Mouse (Mus musculus) heart, embryonic 16.5 days (tissue): Measurements from ENCODE around the gene Dpm2. TPM values are rescaled to one million over a fixed set of nuclear protein-coding genes. Genes with fewer than 3 reads are reported as not detected.

Experiments used
- ATAC-seq: fragments of 200-750 bp; cut with Nextera tagmentation; replicated peaks from 2 replicates; pipeline ENCODE4 v1.8.0; 2017; ENCODE audit warnings: moderate number of reproducible peaks; ENCODE audit not compliant: insufficient read depth, low FRiP score; ENCODE audit errors: extremely low read depth
- H3K27ac ChIP-seq: fragments of 300-500 bp; sonication (generic); 2 replicates; pipeline ENCODE4 v1.5.1; 2014; ENCODE audit warnings: mild to moderate bottlenecking, low read length, control low read depth, moderate library complexity
- H3K27me3 ChIP-seq: fragments of 300-500 bp; sonication (generic); 2 replicates; pipeline ENCODE4 v1.6.1; 2014; ENCODE audit warnings: low read length, mixed read lengths; ENCODE audit not compliant: control insufficient read depth, insufficient read depth
- H3K36me3 ChIP-seq: fragments of 300-500 bp; sonication (generic); 2 replicates; pipeline ENCODE4 v1.6.1; 2014; ENCODE audit not compliant: control insufficient read depth, insufficient read depth
- H3K4me1 ChIP-seq: fragments of 300-500 bp; sonication (generic); 2 replicates; pipeline ENCODE4 v1.6.1; 2014; ENCODE audit warnings: low read length, mixed read lengths; ENCODE audit not compliant: control insufficient read depth, insufficient read depth
- H3K4me2 ChIP-seq: fragments of 300-500 bp; sonication (generic); 2 replicates; pipeline ENCODE4 v1.6.1; 2014; ENCODE audit warnings: low read depth, mild to moderate bottlenecking, control low read depth, low read length
- H3K4me3 ChIP-seq: fragments of 300-500 bp; sonication (generic); 2 replicates; pipeline ENCODE4 v1.5.1; 2014; ENCODE audit warnings: mild to moderate bottlenecking, control low read depth, low read length
- H3K9ac ChIP-seq: fragments of 300-500 bp; sonication (generic); 2 replicates; pipeline ENCODE4 v1.6.1; 2014; ENCODE audit warnings: low read length, control low read depth
- H3K9me3 ChIP-seq: fragments of 300-500 bp; sonication (generic); replicated peaks from 2 replicates; pipeline ENCODE4 v1.6.1; 2016; ENCODE audit warnings: low read length; ENCODE audit not compliant: control insufficient read depth
- WGBS: fragments of 180-500 bp; shearing (Covaris S2); extraction: QIAGEN DNeasy Blood & Tissue Kit; methylation state at CpG from one replicate; pipeline ENCODE4 v1.1.7; 2014; 5-methylcytosine and 5-hydroxymethylcytosine counted together
- polyA plus RNA-seq: library from polyadenylated mRNA; unstranded; fragments of >200 nt; fragmentation: Nextera tagmentation; extraction: Ambion mirVana; gene quantifications from 2 replicates; pipeline ENCODE4 v1.2.1, GENCODE M21; 2015

Dpm2 gene
- polyA plus RNA-seq, 1 experiment from 2014 or later = 73.0 TPM

DNA sequence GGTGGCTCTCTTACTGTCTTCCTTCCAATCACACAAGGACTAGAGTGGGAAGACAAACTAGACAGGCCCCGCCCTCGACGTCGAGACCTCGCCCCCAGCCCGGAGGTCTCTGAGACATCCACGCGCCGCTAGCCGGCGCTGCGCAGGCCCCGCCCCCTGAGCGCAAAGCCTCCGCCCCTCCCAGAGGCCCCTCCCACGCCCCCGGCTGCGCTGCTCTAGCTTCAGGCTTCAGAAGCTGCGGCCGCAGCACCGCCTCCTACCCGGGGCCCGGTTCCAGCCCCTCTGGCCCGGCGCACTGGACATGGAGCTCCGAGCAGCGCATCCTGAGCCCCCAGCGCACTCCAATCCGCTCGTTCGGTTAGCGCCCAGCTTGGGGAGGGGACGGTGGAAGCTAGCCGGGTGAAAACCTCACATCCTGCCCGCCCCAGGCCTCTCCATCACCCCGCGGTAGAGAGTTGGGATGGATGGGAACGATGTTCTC is 16.3 kb downstream of the Dpm2 start, which contains the start of gene St6galnac4:
TSS of gene St6galnac4 (plus strand) at position 225 of the 481 bp plus-strand sequence.
- peak within 1 kb of the TSS; percentile 74 for H3K4me2 ChIP-seq
- peak; percentile 88 for ATAC-seq
- no peaks in the 10 kb centered on the region for H3K9me3 ChIP-seq
- H3K27me3 ChIP-seq = no peaks in the 10 kb centered on the region; the same call in 1 of the 2 replicates
- H3K9ac ChIP-seq = peak within 1 kb of the TSS; percentile 83
- under 1% methylated on average over 37 of the region's 38 CpGs for WGBS
- peak within 1 kb of the TSS; percentile 72 for H3K4me3 ChIP-seq
- H3K27ac ChIP-seq = peak within 1 kb of the TSS; percentile 72
- H3K4me1 ChIP-seq = peaks cover 24% of the 10 kb centered on the region
- no peaks in the 10 kb centered on the region for H3K36me3 ChIP-seq

GRCm38 (mm10) chr2:32587731-32588321 is 17.2 kb downstream of the Dpm2 start:
- Histone ChIP-seq H3K4me2 (peak overlapping the region; percentile 74), H3K9me3 (no peaks in the 10 kb centered on the region), H3K4me3 (peak overlapping the region; percentile 72), H3K9ac (peak overlapping the region; percentile 83), H3K4me1 (peaks cover 23% of the 10 kb centered on the region), H3K36me3 (peaks cover 3% of the 10 kb centered on the region; the same call in 1 of the 2 replicates), H3K27ac (peak overlapping the region; percentile 72), H3K27me3 (no peaks in the 10 kb centered on the region)
- 5% methylated on average over 9 of the region's 9 CpGs for WGBS
- peak; percentile 18 for ATAC-seq

DNA sequence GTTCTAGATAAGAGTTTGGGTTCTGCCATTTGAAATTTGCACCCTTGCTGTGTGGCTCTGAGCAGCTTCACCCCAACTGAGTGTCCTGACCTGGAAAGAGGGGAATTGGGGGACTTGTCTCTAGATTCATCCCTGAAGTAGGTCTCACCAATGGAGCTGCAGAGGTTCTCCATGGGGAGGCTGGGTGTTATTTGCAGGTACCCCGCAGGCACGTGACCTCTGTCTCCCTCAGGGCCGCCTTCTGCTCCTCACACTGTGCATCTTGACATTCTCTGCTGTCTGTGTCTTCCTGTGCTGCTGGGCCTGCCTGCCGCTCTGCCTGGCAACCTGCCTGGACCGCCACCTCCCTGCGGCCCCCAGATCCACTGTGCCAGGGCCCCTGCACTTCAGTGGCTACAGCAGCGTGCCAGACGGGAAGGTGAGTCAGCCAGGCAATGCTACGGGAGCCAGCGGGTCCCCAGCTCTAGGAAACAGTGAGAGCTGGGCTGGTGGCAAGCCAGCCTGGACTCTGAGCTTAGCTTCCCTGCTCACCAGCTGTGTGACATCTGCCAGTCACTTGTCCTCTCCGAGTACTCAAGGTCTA is 18.6 kb downstream of the Dpm2 start:
- WGBS = 21% methylated on average over 11 of the region's 11 CpGs
- H3K4me2 ChIP-seq = peak overlapping the region; percentile 34
- peak overlapping the region; percentile 51 for H3K9ac ChIP-seq
- H3K36me3 ChIP-seq = peaks cover 7% of the 10 kb centered on the region
- peak; percentile 19; the same call in 1 of the 2 replicates for ATAC-seq
- H3K27me3 ChIP-seq = no peaks in the 10 kb centered on the region
- no peaks in the 10 kb centered on the region for H3K9me3 ChIP-seq
- peaks cover 18% of the 10 kb centered on the region for H3K4me1 ChIP-seq
- H3K27ac ChIP-seq = peak overlapping the region; percentile 77
- 0 out of 2 replicates have a peak overlapping the region, but pooled peaks have one; percentile 3 for H3K4me3 ChIP-seq

DNA sequence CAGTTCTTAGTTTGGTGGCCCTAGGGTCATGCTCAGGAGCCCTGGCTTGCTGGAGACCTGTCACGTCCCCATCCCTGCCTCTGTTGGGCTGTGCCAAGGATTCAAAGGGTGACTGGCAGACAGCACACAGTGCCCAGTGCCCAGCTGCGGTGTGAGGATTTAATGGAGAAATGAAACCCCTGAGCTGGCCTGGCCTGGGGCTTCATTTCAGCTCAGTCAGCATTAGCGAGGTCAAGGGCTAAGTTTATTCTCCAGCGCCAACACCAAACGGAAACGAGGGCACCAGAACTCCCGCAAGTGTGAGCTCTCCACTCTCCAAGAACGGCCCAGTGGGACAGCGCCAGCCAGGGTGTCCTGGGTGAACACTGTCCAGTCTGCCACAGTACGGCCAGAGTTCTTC is 19.6 kb downstream of the Dpm2 start:
- Histone ChIP-seq H3K4me1 (peaks cover 18% of the 10 kb centered on the region), H3K4me2 (no peak overlapping the region), H3K9me3 (no peaks in the 10 kb centered on the region), H3K27me3 (no peaks in the 10 kb centered on the region), H3K27ac (peak overlapping the region; percentile 77), H3K9ac (0 out of 2 replicates have a peak overlapping the region, but pooled peaks have one; percentile 51), H3K4me3 (no peak overlapping the region), H3K36me3 (peaks cover 16% of the 10 kb centered on the region)
- WGBS = 79% methylated on average over 10 of the region's 10 CpGs
- ATAC-seq = no peak

DNA sequence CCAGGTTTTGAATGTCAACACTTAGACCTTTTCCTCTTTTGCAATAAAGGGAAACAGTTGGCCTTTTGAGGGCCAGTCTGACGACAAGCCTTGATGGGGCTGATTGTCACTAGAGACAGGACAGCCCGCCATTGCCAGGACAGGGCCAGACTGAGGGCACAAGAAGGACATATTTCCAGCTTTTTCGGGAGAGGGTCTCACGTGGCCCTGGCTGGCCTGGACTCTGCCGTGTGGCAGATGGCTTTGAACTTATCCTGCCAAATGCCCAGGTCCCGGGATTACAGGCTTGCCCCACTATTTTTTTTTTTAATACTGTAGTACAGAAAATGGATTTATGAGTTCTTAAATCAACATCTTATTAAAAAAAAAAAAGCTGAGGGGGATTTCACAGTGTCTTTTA is 20.6 kb downstream of the Dpm2 start:
- WGBS = 76% methylated on average over 6 of the region's 6 CpGs
- Histone ChIP-seq H3K4me1 (peaks cover 18% of the 10 kb centered on the region), H3K9me3 (no peaks in the 10 kb centered on the region), H3K4me3 (no peak overlapping the region), H3K27ac (no peak overlapping the region), H3K4me2 (no peak overlapping the region), H3K9ac (no peak overlapping the region), H3K27me3 (no peaks in the 10 kb centered on the region), H3K36me3 (peaks cover 25% of the 10 kb centered on the region)
- no peak for ATAC-seq

- Histone ChIP-seq H3K9ac (no peak overlapping the region), H3K4me2 (no peak overlapping the region), H3K27me3 (no peaks in the 10 kb centered on the region), H3K27ac (no peak overlapping the region), H3K36me3 (peaks cover 33% of the 10 kb centered on the region), H3K4me1 (0 out of 2 replicates have a peak, but pooled peaks cover 5% of the 10 kb centered on the region), H3K9me3 (no peaks in the 10 kb centered on the region), H3K4me3 (no peak overlapping the region)
- 89% methylated on average over 13 of the region's 13 CpGs for WGBS
- ATAC-seq = no peak
These were observed 26.1 kb downstream of the Dpm2 start for GRCm38 (mm10) chr2:32596725-32597124.

DNA sequence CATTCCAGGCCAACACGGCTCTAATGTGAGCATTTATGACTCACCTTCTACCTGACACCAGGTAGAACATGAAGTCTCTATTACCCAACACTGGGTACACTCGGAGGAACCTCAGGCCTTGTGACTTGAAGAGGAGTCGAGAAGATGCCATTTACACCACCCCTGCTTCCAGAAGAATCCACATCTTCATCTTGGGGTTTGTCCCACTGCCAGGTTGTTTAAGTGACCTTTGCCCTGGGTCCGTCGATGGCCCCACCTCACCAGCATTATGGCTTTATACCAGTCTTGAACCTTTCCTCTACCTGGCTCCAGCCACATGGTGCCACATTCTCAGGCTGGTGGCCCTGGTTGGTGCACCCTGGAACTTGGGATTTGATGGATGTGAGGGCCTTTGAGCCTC is 26.6 kb downstream of the Dpm2 start:
- ATAC-seq = no peak
- Histone ChIP-seq H3K9me3 (no peaks in the 10 kb centered on the region), H3K9ac (no peak overlapping the region), H3K4me3 (no peak overlapping the region), H3K4me1 (peaks cover 6% of the 10 kb centered on the region; the same call in 1 of the 2 replicates), H3K27ac (no peak overlapping the region), H3K36me3 (peaks cover 33% of the 10 kb centered on the region), H3K27me3 (no peaks in the 10 kb centered on the region), H3K4me2 (no peak overlapping the region)
- WGBS = 90% methylated on average over 5 of the region's 5 CpGs

- H3K4me1 ChIP-seq = peaks cover 9% of the 10 kb centered on the region; the same call in 1 of the 2 replicates
- H3K27me3 ChIP-seq = no peaks in the 10 kb centered on the region
- WGBS = 88% methylated on average over 5 of the region's 5 CpGs
- peaks cover 30% of the 10 kb centered on the region for H3K36me3 ChIP-seq
- no peak overlapping the region for H3K4me3 ChIP-seq
- H3K27ac ChIP-seq = no peak overlapping the region
- no peak overlapping the region for H3K9ac ChIP-seq
- no peak overlapping the region for H3K4me2 ChIP-seq
- H3K9me3 ChIP-seq = no peaks in the 10 kb centered on the region
- no peak for ATAC-seq
These were observed 27.0 kb downstream of the Dpm2 start for GRCm38 (mm10) chr2:32597699-32598098.

GRCm38 (mm10) chr2:32598506-32598905 is 27.8 kb downstream of the Dpm2 start:
- H3K4me2 ChIP-seq = no peak overlapping the region
- H3K27me3 ChIP-seq = no peaks in the 10 kb centered on the region
- no peak for ATAC-seq
- 0 out of 2 replicates have a peak overlapping the region, but pooled peaks have one; percentile 4 for H3K27ac ChIP-seq
- H3K9ac ChIP-seq = no peak overlapping the region
- peaks cover 30% of the 10 kb centered on the region for H3K36me3 ChIP-seq
- no peaks in the 10 kb centered on the region for H3K9me3 ChIP-seq
- WGBS = 70% methylated on average over 8 of the region's 8 CpGs
- H3K4me3 ChIP-seq = no peak overlapping the region
- H3K4me1 ChIP-seq = peaks cover 9% of the 10 kb centered on the region; the same call in 1 of the 2 replicates
